12 mouse cellular contexts compared by ENCODE assay signal in genomic region chr9:124475689-124476088, GRCm38 (mm10). TPM values are rescaled to one million over a fixed set of nuclear protein-coding genes. Genes with fewer than 3 reads are reported as not detected.
DNase-seq lines count a peak whose midpoint lies in the region; ATAC-seq lines count a peak whose summit lies in the region.
"Had no signal": no experiment of that assay in that cellular context is flagged by ENCODE, and none has a peak within 500 bp of the region (broad histone marks: within the 10 kb centered on the region; RNA-seq: fewer than 3 reads in every experiment).

No protein-coding gene starts in this region.

- no peak overlapping the region for H3K27ac ChIP-seq in heart, embryonic 12.5 days (ENCODE audit: poor library complexity, severe bottlenecking)
- H3K27ac ChIP-seq in neural tube, embryonic 15.5 days (replicated peaks) = no peak overlapping the region
- H3K27ac ChIP-seq: macrophage had no signal

- no peaks in the 10 kb centered on the region for H3K27me3 ChIP-seq in heart, embryonic 12.5 days (replicated peaks)
- H3K27me3 ChIP-seq in neural tube, embryonic 15.5 days (replicated peaks) = no peaks in the 10 kb centered on the region

- H3K36me3 ChIP-seq in heart, embryonic 12.5 days = peaks cover 17% of the 10 kb centered on the region
- peaks cover 12% of the 10 kb centered on the region for H3K36me3 ChIP-seq in neural tube, embryonic 15.5 days

- peak; percentile 83 for DNase-seq in heart, adult 11 months
- peak; percentile 11 for DNase-seq in retina, postnatal 1 day
- DNase-seq in retina, embryonic 14.5 days (ENCODE audit: low spot score) = no peak
- no peak for DNase-seq in adipocyte (ENCODE audit: low spot score)
- DNase-seq in right cerebral cortex, adult 2 months (ENCODE audit: low spot score in 2 of 2) = no peak

- no peak overlapping the region for H3K9ac ChIP-seq in heart, embryonic 12.5 days
- no peak overlapping the region for H3K9ac ChIP-seq in neural tube, embryonic 15.5 days (replicated peaks)

- H3K9me3 ChIP-seq in heart, embryonic 12.5 days (replicated peaks) = peaks cover 13% of the 10 kb centered on the region
- H3K9me3 ChIP-seq in neural tube, embryonic 15.5 days (replicated peaks) = 0 out of 2 replicates have a peak, but pooled peaks cover 6% of the 10 kb centered on the region

- WGBS in heart, embryonic 12.5 days = 86% methylated on average over 15 of the region's 15 CpGs
- 93% methylated on average over 15 of the region's 15 CpGs for WGBS in neural tube, embryonic 15.5 days

- no peak overlapping the region for H3K4me2 ChIP-seq in heart, embryonic 12.5 days
- no peak overlapping the region for H3K4me2 ChIP-seq in neural tube, embryonic 15.5 days

- no peak overlapping the region for H3K4me3 ChIP-seq in heart, embryonic 12.5 days
- H3K4me3 ChIP-seq in neural tube, embryonic 15.5 days (replicated peaks) = no peak overlapping the region

- ATAC-seq in heart, embryonic 12.5 days (ENCODE audit: insufficient number of reproducible peaks, low FRiP score) = no peak; the same call in 1 of the 2 replicates
- peak; percentile 20; the same call in 1 of the 2 replicates for ATAC-seq in granulocyte monocyte progenitor cell, adult 5-6 weeks (replicated peaks; ENCODE audit: poor library complexity, severe bottlenecking)
- ATAC-seq in neural tube, embryonic 15.5 days (ENCODE audit: low FRiP score) = peak; percentile 28; the same call in 1 of the 2 replicates

- H3K4me1 ChIP-seq in heart, embryonic 12.5 days (replicated peaks) = peaks cover 7% of the 10 kb centered on the region; the same call in 1 of the 2 replicates
- no peaks in the 10 kb centered on the region for H3K4me1 ChIP-seq in neural tube, embryonic 15.5 days

RNA-seq across cellular contexts. Expression of gene Ppp2r3d, which starts 1.0 kb away (rescaled TPM):
- 131 and 147 TPM in 2 replicates for polyA plus RNA-seq in heart, embryonic 12.5 days (2016; fragmentation: Nextera tagmentation; extraction: Ambion mirVana)
- total RNA-seq in granulocyte monocyte progenitor cell, adult 5-6 weeks (2014; fragmentation: Nextera tagmentation) = 26.0 and 34.2 TPM in 2 replicates
- total RNA-seq in granulocyte monocyte progenitor cell, adult 5-6 weeks (2017) = 14.2 and 16.2 TPM in 2 replicates
- polyA plus RNA-seq in neural tube, embryonic 15.5 days (2015; fragmentation: Nextera tagmentation; extraction: Ambion mirVana) = 153 and 158 TPM in 2 replicates

RNA-seq across cellular contexts. Expression of gene Gm21836, which starts 17.9 kb away (rescaled TPM):
- not detected in 2 replicates for polyA plus RNA-seq in heart, embryonic 12.5 days (2016; fragmentation: Nextera tagmentation; extraction: Ambion mirVana)
- not detected in 2 replicates for total RNA-seq in granulocyte monocyte progenitor cell, adult 5-6 weeks (2014; fragmentation: Nextera tagmentation)
- total RNA-seq in granulocyte monocyte progenitor cell, adult 5-6 weeks (2017) = not detected in 2 replicates
- not detected in 2 replicates for polyA plus RNA-seq in neural tube, embryonic 15.5 days (2015; fragmentation: Nextera tagmentation; extraction: Ambion mirVana)
- total RNA-seq: common myeloid progenitor, adult 5-6 weeks; hematopoietic stem cell, adult 5-6 weeks had no signal
- polyA plus RNA-seq: macrophage; urinary bladder, adult 2 months had no signal

Comparison
In these comparisons a context has a peak if more than half of its experiments do, and no peak if none do; other contexts are left out.
1. DNase-seq: peak in heart, adult 11 months (single experiment) and retina, postnatal 1 day (single experiment); none in retina, embryonic 14.5 days (single experiment), adipocyte (single experiment) and right cerebral cortex, adult 2 months (0 of 2).